Mouse (Mus musculus) lung, adult 2 months (tissue): ENCODE results near the gene Naa80.

Experiments
- CTCF ChIP-seq: fragments of 200-500 bp; IDR thresholded peaks from 2 replicates; pipeline ENCODE4 v1.5.1; 2011; ENCODE audit warnings: mild to moderate bottlenecking, low read length, control low read depth; ENCODE audit not compliant: insufficient read depth
- POLR2A ChIP-seq: fragments of 200-500 bp; IDR thresholded peaks from 2 replicates; pipeline ENCODE4 v1.6.1; 2011; ENCODE audit warnings: low read depth, mild to moderate bottlenecking, control low read depth, low read length, borderline replicate concordance; ENCODE audit errors: extremely low read depth

- TF ChIP-seq CTCF: peak; percentile 78
- TF ChIP-seq POLR2A: no peak
These were observed 48.2 kb downstream of the Naa80 start for GRCm38 (mm10) chr9:107626844-107627277.
